Mouse (Mus musculus) fat pad, adult 2 months (tissue): ENCODE measurements around the gene Rbm26.
A peak's percentile ranks its signal among the peaks of the same experiment; 100 is the strongest.

Experiments
- DNase-seq: peaks from one replicate; pipeline ENCODE4 v3.0.0-alpha.2; 2011; ENCODE audit warnings: low read depth, low spot score; ENCODE audit errors: extremely low read depth

Gene Rbm26

GRCm38 (mm10) chr14:105177238-105177693 is at the start of gene Rbm26:
Rbm26 (minus strand) TSS chr14:105177327.
- peak; percentile 49 for DNase-seq

- no peak for DNase-seq
These were observed 48.7 kb upstream of the Rbm26 start for GRCm38 (mm10) chr14:105225790-105226189.

- no peak for DNase-seq
These were observed 45.1 kb upstream of the Rbm26 start for GRCm38 (mm10) chr14:105222240-105222639.

GRCm38 (mm10) chr14:105219525-105220376 is 42.6 kb upstream of the Rbm26 start:
- DNase-seq, result no peak

- no peak for DNase-seq
These were observed 21.3 kb upstream of the Rbm26 start for GRCm38 (mm10) chr14:105198401-105198800.

GRCm38 (mm10) chr14:105194682-105195081 is 17.6 kb upstream of the Rbm26 start:
- DNase-seq, result no peak

GRCm38 (mm10) chr14:105184866-105185265 is 7.7 kb upstream of the Rbm26 start:
- no peak for DNase-seq

- no peak for DNase-seq
These were observed 5.7 kb upstream of the Rbm26 start for GRCm38 (mm10) chr14:105182786-105183185.

- DNase-seq, result no peak
These were observed 2.6 kb upstream of the Rbm26 start for GRCm38 (mm10) chr14:105179733-105180132.

GRCm38 (mm10) chr14:105178996-105179395 is 1.9 kb upstream of the Rbm26 start:
- DNase-seq, result no peak

GRCm38 (mm10) chr14:105176381-105177168 is 552 bp downstream of the Rbm26 start:
- DNase-seq, result no peak

GRCm38 (mm10) chr14:105167181-105167580 is 9.9 kb downstream of the Rbm26 start:
- peak; percentile 76 for DNase-seq

GRCm38 (mm10) chr14:105164793-105165192 is 12.3 kb downstream of the Rbm26 start:
- DNase-seq, result no peak

- no peak for DNase-seq
These were observed 15.8 kb downstream of the Rbm26 start for GRCm38 (mm10) chr14:105161334-105161733.

- no peak for DNase-seq
These were observed 18.6 kb downstream of the Rbm26 start for GRCm38 (mm10) chr14:105158526-105158925.

GRCm38 (mm10) chr14:105134076-105134475 is 43.1 kb downstream of the Rbm26 start:
- no peak for DNase-seq

GRCm38 (mm10) chr14:105127715-105128385 is 49.3 kb downstream of the Rbm26 start:
- DNase-seq, result no peak

- DNase-seq, result no peak
These were observed 52.6 kb downstream of the Rbm26 start for GRCm38 (mm10) chr14:105124513-105124912.

GRCm38 (mm10) chr14:105115402-105115801 is 61.7 kb downstream of the Rbm26 start:
- DNase-seq, result no peak

GRCm38 (mm10) chr14:105106252-105106651 is 70.9 kb downstream of the Rbm26 start:
- no peak for DNase-seq

- no peak for DNase-seq
These were observed 78.3 kb downstream of the Rbm26 start for GRCm38 (mm10) chr14:105098861-105099260.
